Mouse (Mus musculus): ENCODE results near the gene Samd10.

Gene Samd10

DNA sequence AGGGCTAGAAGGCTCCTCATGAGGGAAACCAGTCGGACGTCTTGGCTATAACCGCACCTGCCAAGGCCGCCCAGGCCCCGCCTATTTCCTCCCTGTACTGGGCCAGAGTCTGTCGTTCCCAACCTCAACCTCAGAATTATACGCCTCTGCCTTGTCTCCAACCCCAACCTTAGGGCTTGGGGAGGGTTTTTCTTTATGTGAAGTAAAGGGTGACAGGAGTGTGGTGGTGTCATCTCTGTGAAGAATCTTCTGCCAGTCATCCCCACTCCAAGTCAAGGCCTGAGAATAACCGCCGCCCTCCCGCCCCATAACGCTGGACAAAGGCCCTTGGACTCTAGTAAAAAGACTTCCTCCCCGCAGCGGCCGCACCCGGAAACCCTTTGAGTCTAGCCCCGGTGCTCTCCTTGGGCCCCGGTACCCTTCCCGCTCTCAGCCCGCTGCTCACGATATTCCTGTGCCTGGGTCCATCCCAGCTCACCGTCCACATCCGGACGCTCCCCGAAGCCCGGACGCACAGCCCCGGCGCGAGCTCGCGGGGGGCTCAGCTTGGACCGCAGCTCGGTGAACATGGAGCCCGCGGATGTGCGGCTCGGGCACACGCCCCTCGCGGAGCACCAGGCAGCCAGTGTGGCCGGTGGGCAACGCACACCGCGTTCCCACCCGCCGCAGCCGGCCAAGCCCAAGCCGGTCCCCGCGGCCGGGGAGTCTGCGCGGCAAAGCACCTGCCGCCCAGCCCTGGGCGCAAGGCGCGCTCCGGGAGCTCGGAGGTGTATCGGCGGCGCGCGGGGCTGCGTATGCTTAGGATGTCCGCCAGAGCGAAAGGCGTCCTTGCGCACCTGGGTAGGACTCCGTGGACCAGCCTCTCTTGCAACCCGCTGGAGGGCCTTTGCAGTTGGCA lies at the start of gene Samd10:
Gene Samd10 (minus strand): TSS at position 759 of the 898 bp plus-strand sequence.
- DNase-seq: peak; percentile 84

DNA sequence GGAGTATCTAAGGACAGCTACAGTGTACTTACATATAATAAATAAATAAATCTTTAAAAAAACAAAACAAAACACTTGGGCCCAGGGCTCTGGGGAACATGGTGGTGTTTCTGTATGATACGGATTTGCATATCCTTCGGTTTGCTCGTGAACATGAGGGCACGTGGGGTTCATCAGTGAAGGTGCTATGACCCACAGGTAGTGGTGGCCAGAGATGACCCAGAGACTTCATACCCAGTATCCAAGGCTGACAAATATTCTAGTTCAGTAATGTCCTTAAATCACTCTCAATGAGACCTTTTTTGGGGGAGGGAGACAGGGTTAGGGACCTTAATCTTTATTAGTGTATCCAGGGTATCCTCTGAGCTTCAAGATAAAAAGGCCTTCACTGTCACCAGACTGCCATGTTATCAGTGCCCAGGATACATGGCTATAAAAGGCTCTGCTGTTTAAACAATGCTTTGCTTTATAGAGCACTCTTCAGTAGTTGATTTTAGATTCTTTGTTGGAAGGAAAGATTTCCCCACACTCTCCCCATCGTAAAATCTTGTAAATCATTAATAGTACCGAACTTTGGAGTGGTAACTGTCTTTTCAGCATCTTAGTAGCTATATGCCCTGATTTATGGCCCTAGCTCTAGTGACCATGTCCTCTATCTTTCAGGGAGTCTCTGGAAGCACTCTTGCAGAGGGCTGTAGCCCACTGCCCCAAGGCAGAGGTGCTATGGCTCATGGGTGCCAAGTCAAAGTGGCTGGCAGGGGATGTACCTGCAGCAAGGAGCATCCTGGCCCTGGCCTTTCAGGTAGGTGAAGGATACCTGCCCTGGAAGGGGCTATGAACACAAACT lies 47.8 kb upstream of the Samd10 start:
- no peak for DNase-seq

DNA sequence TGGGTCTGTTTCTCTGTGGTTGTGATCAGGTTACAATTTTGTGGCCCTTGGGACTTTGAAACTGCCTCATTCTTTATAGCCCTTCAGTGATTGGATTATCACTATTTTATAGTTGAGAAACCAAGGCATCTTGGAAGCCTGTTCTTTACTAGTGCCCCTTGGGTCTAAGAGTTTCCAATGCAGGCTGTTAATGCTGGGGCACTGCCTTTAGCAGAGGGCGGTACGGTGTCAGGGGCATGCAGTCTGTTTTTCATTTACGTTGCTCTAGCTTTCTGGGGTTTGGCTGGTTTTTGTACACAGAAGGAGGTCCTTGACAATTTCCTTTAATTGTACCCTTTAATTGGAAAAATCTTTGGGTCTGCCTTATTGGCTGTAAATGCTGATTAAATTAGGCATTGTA lies 46.7 kb upstream of the Samd10 start:
- DNase-seq: no peak

DNA sequence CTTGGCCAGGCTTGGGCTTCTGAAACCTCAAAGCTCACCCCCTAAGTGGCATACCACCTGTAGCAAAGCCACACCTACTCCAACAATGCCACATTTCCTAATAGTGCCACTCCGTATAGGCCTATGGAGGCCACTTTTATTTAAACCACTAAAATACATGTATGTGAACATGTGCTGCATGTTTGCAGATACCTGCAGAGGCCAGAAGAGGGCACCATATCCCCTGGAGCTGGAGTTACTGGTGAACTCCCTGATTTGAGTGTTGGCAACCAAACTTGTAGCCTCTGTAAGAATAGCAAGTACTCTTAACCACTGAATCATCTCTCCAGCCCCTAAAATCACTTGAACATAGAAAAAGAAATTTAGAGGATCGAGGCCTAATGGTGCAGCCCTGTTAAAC lies 45.3 kb upstream of the Samd10 start:
- no peak for DNase-seq

DNA sequence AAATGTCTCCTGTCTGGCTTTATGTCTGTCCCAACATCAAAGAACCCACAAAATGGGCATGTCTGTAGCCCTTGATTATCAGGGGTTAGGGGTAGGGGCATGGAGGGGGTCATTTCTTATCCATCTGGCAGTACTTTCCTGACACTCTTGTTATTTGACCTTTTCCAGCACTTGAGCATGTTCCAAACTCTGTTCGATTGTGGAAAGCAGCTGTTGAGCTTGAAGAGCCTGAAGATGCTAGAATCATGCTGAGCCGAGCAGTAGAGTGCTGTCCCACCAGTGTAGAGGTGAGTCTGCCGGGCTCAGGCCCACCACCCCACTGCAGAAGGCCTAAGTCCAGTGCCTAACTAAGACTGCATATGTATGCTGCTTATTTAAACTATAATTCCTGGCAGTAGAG lies 36.9 kb upstream of the Samd10 start:
- no peak for DNase-seq

DNA sequence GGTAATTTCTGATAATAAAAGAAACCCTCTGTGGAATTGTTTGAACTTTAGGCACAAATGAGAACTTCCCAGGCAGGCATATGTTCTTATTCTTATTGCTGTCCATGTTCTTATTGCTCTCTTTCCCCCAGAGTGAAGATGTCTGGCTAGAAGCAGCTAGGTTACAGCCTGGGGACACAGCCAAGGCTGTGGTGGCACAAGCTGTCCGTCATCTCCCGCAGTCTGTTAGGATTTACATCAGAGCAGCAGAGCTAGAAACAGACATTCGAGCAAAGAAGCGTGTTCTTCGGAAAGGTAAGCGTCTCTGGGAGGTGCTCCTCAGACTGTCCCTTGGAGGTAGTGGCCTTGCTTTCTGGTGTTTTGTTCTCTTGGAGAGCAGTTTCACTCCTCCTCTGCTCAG lies 33.6 kb upstream of the Samd10 start:
- no peak for DNase-seq

DNA sequence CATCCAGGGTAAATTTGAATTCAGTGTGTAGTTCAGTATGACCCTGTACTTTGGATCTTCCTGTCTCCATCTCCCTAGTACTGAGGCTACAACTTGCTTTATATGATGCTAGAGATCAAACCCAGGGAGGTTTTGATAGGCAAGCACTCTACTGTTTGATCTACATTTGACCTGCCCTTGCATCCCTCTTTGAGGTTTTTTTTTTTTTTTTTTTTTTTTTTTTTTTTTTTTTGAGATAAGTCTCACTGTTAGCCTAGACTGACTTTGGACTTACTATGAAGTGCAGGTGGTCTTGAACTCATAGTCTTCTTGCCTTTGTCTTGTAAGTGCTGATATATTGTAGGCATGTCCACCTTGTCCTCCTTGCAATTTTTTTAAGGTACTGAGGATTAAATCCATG lies 29.5 kb upstream of the Samd10 start:
- no peak for DNase-seq

DNA sequence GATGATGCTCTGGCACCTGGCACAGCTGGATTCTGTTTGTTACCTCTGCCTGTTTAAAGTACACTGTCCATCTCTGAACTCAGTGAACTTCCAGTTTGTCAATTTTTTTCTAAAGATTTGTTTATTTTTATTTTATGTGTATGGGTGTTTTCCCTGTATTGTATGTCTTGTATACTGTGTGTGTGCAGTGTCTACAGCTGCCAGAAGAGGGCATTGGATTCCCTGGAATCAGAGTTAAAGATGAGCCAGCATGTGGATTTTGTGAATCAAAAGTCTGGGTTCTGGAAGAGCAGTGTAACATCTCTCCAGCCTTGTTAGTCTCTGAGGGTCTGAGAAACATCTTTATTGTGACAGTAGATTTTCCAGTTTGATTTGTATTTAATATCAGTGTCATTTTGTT lies 24.4 kb upstream of the Samd10 start:
- no peak for DNase-seq

DNA sequence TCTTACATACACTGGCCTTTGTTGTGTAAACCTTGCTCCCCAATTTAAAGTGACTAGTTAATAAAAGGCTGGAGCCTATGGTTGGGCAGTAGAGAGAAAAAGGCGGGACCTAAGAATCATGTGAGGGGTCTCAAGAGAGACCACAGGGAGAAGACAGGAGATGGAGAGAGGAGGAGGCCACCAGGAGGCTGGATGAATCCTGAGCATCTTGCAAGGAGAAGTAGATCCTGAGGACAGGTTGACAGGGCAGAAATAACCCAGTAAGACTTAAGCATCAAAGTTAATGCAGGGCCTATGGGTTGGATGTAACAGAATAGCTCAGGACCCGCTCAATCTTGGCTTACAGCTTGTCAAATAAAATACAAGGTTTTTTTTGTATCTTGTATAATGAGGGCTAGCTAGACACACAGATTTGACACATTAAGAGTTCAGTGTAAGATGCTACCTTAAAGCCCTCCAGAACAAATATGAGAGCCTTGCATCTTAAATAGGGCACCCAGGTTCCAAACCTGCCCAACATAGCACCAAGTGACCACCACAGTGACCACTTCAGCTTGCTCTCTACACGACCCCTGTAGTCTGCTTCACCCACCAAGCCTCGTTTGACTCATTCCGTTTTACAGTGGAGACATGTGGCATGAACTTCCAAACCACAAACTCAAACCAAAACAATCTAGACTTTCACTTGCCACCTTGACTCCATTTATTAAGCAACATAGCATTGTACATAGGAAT lies 19.9 kb upstream of the Samd10 start:
- DNase-seq: no peak

DNA sequence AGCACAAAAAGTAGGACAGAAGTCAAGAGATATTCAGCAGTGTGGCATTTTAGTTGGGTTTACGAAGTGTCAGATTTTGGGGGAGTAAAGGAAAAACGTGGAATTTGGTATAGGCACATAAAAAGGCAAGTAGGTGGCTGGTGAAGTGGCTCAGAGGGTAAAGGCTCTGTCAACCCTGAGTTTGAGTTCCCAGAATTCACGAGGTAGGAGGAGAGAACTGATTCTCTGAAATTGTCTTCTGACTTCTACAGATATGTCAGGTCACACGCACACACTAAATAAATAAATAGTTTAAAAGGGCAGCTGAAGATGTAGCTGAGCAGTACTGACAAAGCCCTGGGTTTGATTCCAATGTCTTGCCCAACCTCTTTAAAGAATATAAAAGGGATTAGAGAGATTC lies 3.4 kb upstream of the Samd10 start:
- no peak for DNase-seq

DNA sequence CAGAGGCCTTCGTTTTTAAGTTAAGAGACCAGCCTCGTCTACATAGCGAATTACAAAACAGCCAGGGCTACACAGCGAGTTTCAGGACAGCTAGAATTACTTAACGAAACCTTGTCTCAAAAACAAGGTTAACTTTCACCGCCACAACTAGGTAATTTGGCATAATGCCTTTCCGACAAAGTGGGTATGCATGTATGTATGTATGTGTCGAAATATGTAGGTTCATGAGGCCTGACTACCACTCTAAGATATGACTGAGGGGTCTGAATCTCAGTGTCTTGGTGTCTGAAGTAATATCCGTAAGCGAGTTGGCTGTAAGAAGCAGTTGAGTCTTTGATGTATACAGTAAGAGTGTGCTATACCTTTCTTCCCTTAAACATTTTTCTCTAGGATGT lies 2.7 kb upstream of the Samd10 start:
- DNase-seq: no peak

DNA sequence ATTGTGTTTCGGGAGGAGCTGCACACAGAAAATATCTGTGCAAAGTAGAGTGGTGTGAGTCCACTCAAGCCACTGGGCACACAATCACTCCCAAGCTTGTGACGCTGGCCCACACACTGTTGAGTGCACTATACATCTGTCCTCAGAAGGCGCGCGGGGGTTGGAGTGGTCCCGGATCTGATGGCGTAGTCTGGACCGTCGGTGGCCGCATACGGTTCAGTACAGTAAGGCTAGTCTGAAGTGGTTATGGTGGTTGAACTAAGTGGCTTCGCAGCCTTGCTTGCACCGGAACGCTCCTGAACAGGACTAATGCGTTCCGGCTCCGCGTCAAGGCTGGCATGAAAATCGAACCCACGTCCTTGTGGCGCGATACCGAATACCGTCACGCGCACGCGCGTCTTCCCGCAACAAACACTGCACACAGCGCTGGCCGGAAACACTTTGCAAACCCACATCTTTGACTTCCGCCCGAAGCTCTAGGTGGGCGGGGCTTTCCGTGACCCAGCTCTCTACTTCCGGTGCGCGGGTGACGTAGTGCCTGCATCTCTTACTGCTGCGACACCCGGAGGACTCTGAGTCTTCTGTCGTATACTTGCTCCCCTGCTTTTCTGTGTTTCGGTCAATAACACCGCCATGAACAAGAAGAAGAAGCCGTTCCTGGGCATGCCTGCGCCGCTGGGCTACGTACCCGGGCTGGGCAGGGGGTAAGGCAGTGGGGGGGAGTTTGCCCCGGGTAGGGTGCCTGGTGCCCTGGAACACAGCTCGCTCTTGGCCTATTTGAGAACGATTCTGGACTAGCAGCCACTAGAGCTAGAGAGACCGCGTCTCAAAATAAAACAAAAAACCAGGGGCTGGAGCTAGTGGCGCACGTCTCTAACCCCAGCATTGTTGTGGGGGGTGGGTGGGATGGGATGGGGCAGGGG lies 2.1 kb upstream of the Samd10 start:
- peak; percentile 96 for DNase-seq

DNA sequence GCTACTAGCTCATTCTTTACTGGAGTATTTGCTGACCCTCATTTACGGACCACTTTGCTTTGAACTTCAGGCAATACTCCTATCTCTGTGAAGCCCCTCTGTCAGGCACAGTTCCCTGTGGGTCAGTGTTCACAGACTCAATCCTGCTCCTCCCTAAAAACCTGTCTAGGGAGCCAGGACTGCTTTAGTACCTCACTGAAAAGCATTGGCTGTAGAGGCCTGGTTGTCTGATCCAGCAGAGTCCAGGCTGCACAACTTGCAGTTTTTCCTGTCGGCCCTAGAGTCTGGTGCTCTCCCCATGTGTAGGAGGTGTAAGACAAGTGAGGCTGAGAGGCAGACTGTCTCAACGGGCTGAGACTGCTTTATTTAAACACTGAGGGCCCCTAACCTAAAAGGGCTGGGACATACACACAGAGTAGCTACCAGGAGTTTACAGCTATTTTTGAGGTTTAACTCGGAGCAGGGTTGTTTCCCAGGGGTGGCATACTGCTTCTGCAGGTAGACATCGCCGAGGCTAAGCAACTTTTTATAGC lies 1.3 kb upstream of the Samd10 start:
- DNase-seq: no peak

DNA sequence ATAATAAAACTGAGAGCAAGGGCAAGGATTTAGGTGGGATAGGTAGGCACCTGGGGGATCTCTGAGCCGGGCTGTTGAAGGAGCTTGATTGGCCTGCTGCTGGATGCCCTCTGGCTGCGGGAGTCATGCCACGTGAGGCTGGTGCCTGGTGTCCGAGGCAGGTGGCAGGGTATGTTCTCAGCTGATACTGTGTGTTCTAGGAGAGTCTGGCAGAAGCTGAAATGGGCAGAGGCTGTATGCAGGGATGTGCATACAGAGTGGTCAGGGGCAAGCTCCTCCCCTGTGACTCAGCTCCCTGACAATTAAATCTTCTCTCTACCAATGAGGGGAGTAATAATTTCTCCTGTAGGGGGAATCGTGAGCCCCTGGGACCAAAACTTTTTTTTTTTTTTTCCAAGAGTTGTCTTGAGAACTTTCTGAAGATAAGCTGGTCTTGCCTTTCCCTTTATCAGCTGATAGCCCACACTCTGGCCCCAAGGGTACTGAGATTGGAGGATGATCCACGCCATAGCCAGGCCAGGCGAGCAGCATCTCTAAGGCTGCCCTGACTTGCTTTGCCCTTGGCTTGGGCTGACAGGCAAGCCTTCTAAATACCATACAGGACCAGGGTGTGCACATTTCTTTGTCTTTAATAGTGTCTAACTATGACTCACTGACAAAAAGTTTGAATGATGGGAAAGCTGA lies 1.5 kb downstream of the Samd10 start:
- DNase-seq: no peak

DNA sequence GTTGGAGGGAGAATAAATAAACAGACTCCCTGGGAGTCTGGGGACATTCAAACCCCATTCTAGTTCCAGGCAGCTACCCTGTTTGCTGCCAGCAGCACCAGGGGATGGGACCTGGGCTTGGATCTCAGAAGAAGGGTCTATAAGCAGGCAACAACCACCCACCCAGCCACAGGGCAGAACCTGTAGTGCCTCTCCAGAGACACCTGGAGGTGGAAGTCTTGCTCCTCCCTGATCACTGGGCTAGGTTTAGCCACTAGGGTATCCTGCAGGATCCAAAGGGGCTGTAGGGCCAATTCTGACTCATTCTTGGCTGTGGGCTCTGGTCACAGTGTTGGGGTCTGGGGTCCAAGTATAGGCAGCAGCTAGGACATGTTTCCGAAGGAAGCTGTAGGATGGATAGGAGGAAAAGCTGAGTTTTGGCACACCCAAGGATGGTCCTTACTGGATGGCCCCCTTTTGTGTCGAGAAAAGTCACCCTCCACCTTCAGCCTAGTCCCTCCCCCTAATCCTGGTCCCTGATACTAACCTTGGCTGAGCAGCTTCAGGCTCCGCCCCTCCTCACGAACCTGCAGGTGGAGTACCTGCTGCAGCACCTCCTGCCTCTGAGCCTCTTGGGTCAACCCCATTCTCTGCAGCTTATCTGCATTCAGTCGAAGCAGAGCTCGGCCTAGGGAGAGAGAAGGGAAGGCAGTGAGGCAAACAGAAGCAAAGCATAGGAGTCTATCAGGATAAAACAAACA lies 2.6 kb downstream of the Samd10 start:
- no peak for DNase-seq

DNA sequence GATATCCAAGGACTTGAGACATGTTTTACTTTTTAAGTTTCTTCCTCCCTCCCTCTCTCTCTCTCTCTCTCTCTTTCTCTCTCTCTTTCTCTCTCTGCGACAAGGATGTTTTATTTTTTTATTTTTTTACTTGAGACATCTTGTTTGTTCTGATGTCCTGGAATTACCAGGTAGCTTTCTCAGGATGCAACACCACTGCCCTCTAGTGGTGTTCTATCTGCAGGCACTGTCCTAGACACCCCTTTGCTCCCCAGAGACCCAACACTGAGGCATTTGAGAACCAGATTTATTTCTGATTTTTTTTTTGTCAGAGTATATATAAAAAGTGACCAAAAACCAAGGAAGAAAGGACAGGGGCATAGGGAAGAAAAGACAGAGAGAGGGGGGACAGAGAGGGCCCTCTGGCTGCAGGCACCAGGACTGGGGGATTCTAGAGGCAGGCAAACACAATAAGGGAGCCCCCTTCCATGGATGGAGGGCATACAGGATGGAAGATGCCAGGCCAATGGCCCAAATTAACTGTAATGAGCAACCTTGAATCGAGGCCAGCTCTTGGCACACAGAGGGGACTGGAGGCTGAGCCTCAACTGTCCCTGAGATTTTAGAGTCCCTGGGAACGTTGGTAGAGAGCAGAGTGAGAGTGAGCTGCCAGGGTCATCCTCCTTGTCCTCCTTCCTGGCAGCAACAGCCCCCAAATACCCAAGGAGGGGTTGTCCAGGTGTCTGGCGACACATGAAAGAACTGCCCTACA lies 3.9 kb downstream of the Samd10 start:
- no peak for DNase-seq

DNA sequence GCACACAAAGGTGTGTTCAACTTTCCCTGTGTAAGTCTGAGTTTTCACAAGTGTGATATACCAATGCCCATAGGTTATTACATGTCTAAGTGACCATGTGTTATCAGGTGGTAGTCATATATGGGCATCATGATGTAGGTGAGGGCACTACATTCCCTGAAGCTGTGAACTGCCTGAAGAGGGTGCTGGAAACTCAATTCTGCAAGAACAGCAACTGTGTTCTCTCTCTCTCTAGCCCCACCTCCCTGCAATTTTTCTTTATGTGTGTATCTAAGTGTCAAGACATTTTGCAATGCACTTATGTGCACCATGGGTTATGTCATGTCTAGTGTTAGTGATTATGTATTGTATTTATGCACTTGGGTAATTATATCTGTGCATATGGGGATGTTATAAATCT lies 5.1 kb downstream of the Samd10 start:
- DNase-seq: no peak

DNA sequence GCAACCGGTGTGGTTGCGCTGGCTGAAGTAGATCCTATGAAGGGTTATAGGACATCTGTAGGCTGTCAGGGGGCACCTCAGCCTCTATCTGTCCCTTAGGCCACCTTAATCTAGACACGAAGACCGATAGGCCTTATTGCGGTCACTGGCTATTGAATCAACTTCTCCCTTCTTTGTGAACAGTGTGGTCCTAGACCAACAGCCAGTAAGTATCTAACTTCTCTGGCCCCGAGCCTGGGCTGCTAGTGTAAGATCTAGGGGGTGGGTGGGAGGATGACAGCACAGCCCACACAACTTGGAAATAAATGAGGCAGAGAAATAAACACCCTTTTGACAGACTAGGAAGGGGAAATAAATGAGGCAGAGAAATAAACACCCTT lies 6.0 kb downstream of the Samd10 start:
- DNase-seq: no peak

DNA sequence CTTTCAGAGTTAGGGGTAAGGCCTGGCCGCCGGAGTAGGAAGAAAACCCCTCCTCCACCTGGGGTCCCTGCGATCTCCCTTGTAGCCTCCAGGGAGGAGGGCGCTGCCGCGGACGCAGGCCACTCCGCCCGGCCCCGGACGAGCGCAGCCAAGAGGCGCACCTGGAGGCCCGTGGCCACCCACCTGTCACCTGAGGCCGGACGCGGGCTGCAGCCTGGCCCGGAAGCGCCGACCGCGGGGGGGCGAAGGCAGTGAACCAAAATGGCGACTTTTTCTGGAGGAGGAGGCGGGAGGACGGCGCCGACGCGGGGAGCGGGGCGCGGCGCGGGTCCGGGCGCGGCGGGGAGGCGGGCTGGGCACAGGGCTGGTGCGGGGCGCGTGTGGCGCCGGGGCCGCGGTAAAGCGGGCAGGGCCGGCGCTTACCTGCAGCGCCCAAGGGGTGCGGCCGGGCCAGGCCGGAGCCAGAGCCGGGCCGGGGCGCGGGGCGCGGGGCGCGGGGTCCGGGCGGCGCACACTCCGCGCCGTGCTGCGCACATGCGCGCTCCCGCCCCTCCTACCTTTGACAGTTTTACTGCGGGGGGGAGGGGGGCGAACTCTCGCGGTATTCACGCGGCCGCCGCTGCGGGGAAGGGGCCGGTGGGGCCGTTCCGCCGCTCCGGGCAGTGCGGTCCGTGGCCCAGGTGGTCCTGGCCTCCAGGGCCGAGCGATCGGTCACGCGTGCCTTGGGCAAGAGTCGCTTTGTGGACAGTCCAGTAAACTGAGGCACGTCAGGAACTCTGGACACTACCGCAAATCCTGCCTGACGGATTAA lies 6.6 kb downstream of the Samd10 start, which contains the start of gene Zfp512b:
Gene Zfp512b (minus strand): TSS at position 573 of the 811 bp plus-strand sequence.
- peak; percentile 82 for DNase-seq

All from right cerebral cortex, postnatal 25 days (tissue).